Mouse (Mus musculus): ENCODE results near the gene Gprasp2. TPM values are rescaled to one million over a fixed set of nuclear protein-coding genes. Genes with fewer than 3 reads are reported as not detected.
"Not testable (repeated sequence)": the region's sequence is repeated elsewhere in the genome, so short reads cannot be mapped to it uniquely, and the experiment has no call there.

The Gprasp2 gene
- total and polyA plus RNA-seq, 3 experiments: 0.08 to 0.40 TPM; not detected in 1

DNA sequence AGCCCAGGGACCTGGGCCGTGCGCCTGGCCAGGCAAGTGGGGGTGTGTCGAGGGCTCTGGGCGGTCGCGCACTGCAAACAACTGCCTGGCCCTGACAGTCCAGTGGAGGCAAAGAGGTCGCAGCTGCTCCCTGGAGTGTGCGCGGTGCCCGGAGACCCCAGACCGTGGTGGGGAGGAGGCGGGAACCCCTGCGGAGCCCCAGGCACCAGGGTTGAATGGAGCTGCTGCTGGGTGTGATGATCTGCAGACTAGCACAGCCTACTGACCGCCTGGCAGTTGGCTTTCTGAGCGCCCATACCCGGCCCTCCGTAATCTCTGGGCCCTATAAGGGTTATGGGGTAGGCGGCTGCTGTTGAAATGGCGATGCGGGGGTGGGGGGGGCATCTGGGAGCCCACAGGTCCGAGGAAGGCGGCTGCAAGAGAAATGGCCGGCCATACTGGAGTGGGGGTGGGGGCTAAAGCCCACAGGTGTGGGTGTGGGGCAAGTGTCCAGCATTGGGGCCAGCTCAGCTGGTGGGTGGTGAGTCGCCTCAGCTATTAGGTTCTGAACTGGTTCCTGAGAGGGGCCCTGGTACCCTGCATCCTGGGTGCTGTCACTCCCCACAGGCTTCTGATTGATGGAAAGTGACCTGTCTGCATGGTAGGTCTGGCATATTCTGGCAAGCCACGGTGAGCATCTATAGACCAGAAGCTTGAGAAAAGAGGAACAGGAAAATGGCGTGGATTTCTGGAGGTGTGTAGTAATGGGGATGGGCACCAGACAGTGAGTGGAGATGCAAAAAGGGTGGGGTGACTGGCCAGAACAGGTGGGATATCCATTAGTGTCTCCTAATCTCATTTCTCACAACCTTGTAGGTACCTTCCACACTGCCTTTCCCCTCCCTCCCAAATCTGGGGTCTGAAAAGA is 42.3 kb upstream of the Gprasp2 start:
- H3K4me2 ChIP-seq (ENCODE audit: insufficient read depth, low read depth, poor library complexity, severe bottlenecking); H3K36me3 ChIP-seq (replicated peaks in 1 of 2; ENCODE audit: control insufficient read depth in 1 of 2, insufficient read depth in 1 of 2, low read length in 1 of 2); H3K4me3 ChIP-seq (replicated peaks in 1 of 3; ENCODE audit: low read depth in 2 of 3, low read length in 2 of 3, poor library complexity in 1 of 3); H3K79me2 ChIP-seq (replicated peaks; ENCODE audit: control insufficient read depth, extremely low read depth, insufficient read depth, poor library complexity, severe bottlenecking); H3K4me1 ChIP-seq (ENCODE audit: control insufficient read depth in 1 of 2, insufficient read depth in 2 of 2); H3K27ac ChIP-seq (ENCODE audit: insufficient read depth, low read depth); H3K9me3 ChIP-seq (replicated peaks; ENCODE audit: low read length); dilution Hi-C loops (cut with MboI; ENCODE audit: extremely low pct_ligation_motif_present, extremely low pct_unique_long_range_greater_than_20kb, low sequenced_read_pairs); DNase-seq (ENCODE audit: extremely low read depth); H3K27me3 ChIP-seq (replicated peaks); in situ Hi-C loops (cut with MboI; ENCODE audit: low pct_ligation_motif_present, low pct_unique_long_range_greater_than_20kb, low sequenced_read_pairs); H3K9ac ChIP-seq (ENCODE audit: insufficient read depth, low read depth): not testable (repeated sequence)

GRCm38 (mm10) chrX:135797212-135797644 is 41.6 kb upstream of the Gprasp2 start, which contains the start of gene Bhlhb9:
TSS of gene Bhlhb9 (plus strand) at chrX:135797594.
- H3K9me3 ChIP-seq (replicated peaks; ENCODE audit: low read length); H3K27ac ChIP-seq (ENCODE audit: insufficient read depth, low read depth); H3K4me2 ChIP-seq (ENCODE audit: insufficient read depth, low read depth, poor library complexity, severe bottlenecking); dilution Hi-C loops (cut with MboI; ENCODE audit: extremely low pct_ligation_motif_present, extremely low pct_unique_long_range_greater_than_20kb, low sequenced_read_pairs); H3K27me3 ChIP-seq (replicated peaks); H3K4me1 ChIP-seq (ENCODE audit: control insufficient read depth in 1 of 2, insufficient read depth in 2 of 2); in situ Hi-C loops (cut with MboI; ENCODE audit: low pct_ligation_motif_present, low pct_unique_long_range_greater_than_20kb, low sequenced_read_pairs); H3K79me2 ChIP-seq (replicated peaks; ENCODE audit: control insufficient read depth, extremely low read depth, insufficient read depth, poor library complexity, severe bottlenecking); H3K36me3 ChIP-seq (replicated peaks in 1 of 2; ENCODE audit: control insufficient read depth in 1 of 2, insufficient read depth in 1 of 2, low read length in 1 of 2); H3K9ac ChIP-seq (ENCODE audit: insufficient read depth, low read depth); H3K4me3 ChIP-seq (replicated peaks in 1 of 3; ENCODE audit: low read depth in 2 of 3, low read length in 2 of 3, poor library complexity in 1 of 3): not testable (repeated sequence)
- peak in 1 of 2 experiments; percentile 53; a peak in 2 of 4 replicates for TF ChIP-seq CTCF (conservative IDR thresholded peaks at IDR 0.05 in 1 of 2, IDR thresholded peaks at IDR 0.05 in 1 of 2; ENCODE audit: low read depth in 2 of 2, low read length in 2 of 2)
- TF ChIP-seq SMC3 (IDR thresholded peaks at IDR 0.05; ENCODE audit: low read depth, low read length): peak; percentile 26
- TF ChIP-seq CHD2 (IDR thresholded peaks at IDR 0.05; ENCODE audit: low read length): peak; percentile 48; the same call in 1 of the 2 replicates
- TF ChIP-seq RAD21 (IDR thresholded peaks at IDR 0.05; ENCODE audit: low read depth, low read length): peak; percentile 38
- DNase-seq (ENCODE audit: extremely low read depth): peak; percentile 51

DNA sequence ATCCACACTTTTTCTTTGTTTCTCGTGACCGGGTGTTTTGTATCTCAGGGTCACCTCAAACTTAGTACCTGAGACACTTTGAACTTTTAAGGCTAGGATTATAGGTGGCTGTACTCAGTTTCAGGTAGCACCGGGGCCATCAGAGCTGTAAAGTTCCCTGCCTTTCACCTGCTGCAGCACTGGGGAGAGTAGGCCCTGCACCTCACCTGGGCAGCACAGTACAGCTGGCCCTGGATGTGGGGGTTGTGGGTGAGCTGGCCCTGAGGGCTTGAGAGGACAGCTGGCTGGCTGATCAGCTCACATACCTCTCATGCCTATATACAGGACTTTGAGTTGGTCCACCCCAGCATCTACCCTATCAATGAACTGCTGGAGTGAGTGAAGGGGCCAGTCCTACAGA is 34.7 kb upstream of the Gprasp2 start:
- in situ Hi-C loops (cut with MboI; ENCODE audit: low pct_ligation_motif_present, low pct_unique_long_range_greater_than_20kb, low sequenced_read_pairs) (loop anchor here (10.0 to 25.0 kb wide), 2 partner anchors 142 to 161 kb away; no protein-coding TSS in a partner anchor), dilution Hi-C loops (cut with MboI; ENCODE audit: extremely low pct_ligation_motif_present, extremely low pct_unique_long_range_greater_than_20kb, low sequenced_read_pairs) (no loop called here)
- Histone ChIP-seq H3K27me3 (replicated peaks) (no peaks in the 10 kb centered on the region), H3K27ac (ENCODE audit: insufficient read depth, low read depth) (no peak overlapping the region), H3K4me1 (ENCODE audit: control insufficient read depth in 1 of 2, insufficient read depth in 2 of 2) (no peaks in the 10 kb centered on the region), H3K9me3 (replicated peaks; ENCODE audit: low read length) (no peaks in the 10 kb centered on the region), H3K4me3 (replicated peaks in 1 of 3; ENCODE audit: low read depth in 2 of 3, low read length in 2 of 3, poor library complexity in 1 of 3) (no peak overlapping the region), H3K79me2 (replicated peaks; ENCODE audit: control insufficient read depth, extremely low read depth, insufficient read depth, poor library complexity, severe bottlenecking) (no peaks in the 10 kb centered on the region), H3K4me2 (ENCODE audit: insufficient read depth, low read depth, poor library complexity, severe bottlenecking) (no peak overlapping the region), H3K36me3 (replicated peaks in 1 of 2; ENCODE audit: control insufficient read depth in 1 of 2, insufficient read depth in 1 of 2, low read length in 1 of 2) (no peaks in the 10 kb centered on the region), H3K9ac (ENCODE audit: insufficient read depth, low read depth) (no peak overlapping the region)
- TF ChIP-seq ETS1 (conservative IDR thresholded peaks at IDR 0.05; ENCODE audit: low read depth, low read length) (no peak), RAD21 (IDR thresholded peaks at IDR 0.05; ENCODE audit: low read depth, low read length) (no peak), MYC (IDR thresholded peaks at IDR 0.05; ENCODE audit: low read depth, low read length) (no peak), IRF4 (IDR thresholded peaks at IDR 0.05; ENCODE audit: low read depth, low read length) (no peak), USF2 (conservative IDR thresholded peaks at IDR 0.05; ENCODE audit: low read depth, low read length) (no peak), MAZ (IDR thresholded peaks at IDR 0.05; ENCODE audit: low read depth, low read length) (no peak), ZKSCAN1 (IDR thresholded peaks at IDR 0.05; ENCODE audit: borderline replicate concordance, low read depth, low read length) (no peak), NRF1 (IDR thresholded peaks at IDR 0.05; ENCODE audit: low read depth, low read length) (no peak), RCOR1 (conservative IDR thresholded peaks at IDR 0.05; ENCODE audit: low read depth, low read length) (no peak)
- DNase-seq (ENCODE audit: extremely low read depth): no peak
